Mouse (Mus musculus): Measurements from ENCODE around the gene St5. TPM values are rescaled to one million over a fixed set of nuclear protein-coding genes. Genes with fewer than 3 reads are reported as not detected.

St5 gene
- total and polyA plus RNA-seq, 3 experiments, result 2.6 to 3.4 TPM; not detected in 1

GRCm38 (mm10) chr7:109561466-109562153 is 141.8 kb downstream of the St5 start:
- Histone ChIP-seq H3K9ac (ENCODE audit: control insufficient read depth, low read depth, low read length, poor library complexity, severe bottlenecking) (no peak overlapping the region), H3K27ac (ENCODE audit: control insufficient read depth, low read depth, low read length) (no peak overlapping the region), H3K79me2 (ENCODE audit: control insufficient read depth, insufficient read depth, low read length, poor library complexity) (no peaks in the 10 kb centered on the region), H3K36me3 (ENCODE audit: control insufficient read depth in 1 of 2, insufficient read depth in 2 of 2, low read length in 2 of 2) (no peaks in the 10 kb centered on the region), H3K9me3 (replicated peaks; ENCODE audit: insufficient read depth, low read length) (no peaks in the 10 kb centered on the region), H3K27me3 (ENCODE audit: control insufficient read depth in 1 of 2, insufficient read depth in 2 of 2, low read length in 2 of 2) (no peaks in the 10 kb centered on the region), H3K4me3 (ENCODE audit: control insufficient read depth in 1 of 2, insufficient read depth in 1 of 2, low read depth in 2 of 2, low read length in 2 of 2) (no peak overlapping the region), H3K4me1 (ENCODE audit: control insufficient read depth in 1 of 2, insufficient read depth in 2 of 2, low read length in 2 of 2) (no peaks in the 10 kb centered on the region)
- DNase-seq (ENCODE audit: low read depth, low spot score), result no peak
- no peak for TF ChIP-seq CHD1 (IDR thresholded peaks at IDR 0.05; ENCODE audit: low read depth, low read length)

- no peak for TF ChIP-seq MYC (IDR thresholded peaks at IDR 0.05; ENCODE audit: low read depth, low read length)
- TF ChIP-seq ETS1 (IDR thresholded peaks at IDR 0.05; ENCODE audit: low read depth, low read length), result no peak
- no peak for DNase-seq (ENCODE audit: low read depth, low spot score)
- Histone ChIP-seq H3K79me2 (ENCODE audit: control insufficient read depth, insufficient read depth, low read length, poor library complexity) (no peaks in the 10 kb centered on the region), H3K9ac (ENCODE audit: control insufficient read depth, low read depth, low read length, poor library complexity, severe bottlenecking) (no peak overlapping the region), H3K36me3 (ENCODE audit: control insufficient read depth in 1 of 2, insufficient read depth in 2 of 2, low read length in 2 of 2) (no peaks in the 10 kb centered on the region), H3K4me3 (ENCODE audit: control insufficient read depth in 1 of 2, insufficient read depth in 1 of 2, low read depth in 2 of 2, low read length in 2 of 2) (no peak overlapping the region), H3K4me1 (ENCODE audit: control insufficient read depth in 1 of 2, insufficient read depth in 2 of 2, low read length in 2 of 2) (no peaks in the 10 kb centered on the region), H3K27ac (ENCODE audit: control insufficient read depth, low read depth, low read length) (no peak overlapping the region), H3K27me3 (ENCODE audit: control insufficient read depth in 1 of 2, insufficient read depth in 2 of 2, low read length in 2 of 2) (no peaks in the 10 kb centered on the region), H3K9me3 (replicated peaks; ENCODE audit: insufficient read depth, low read length) (no peaks in the 10 kb centered on the region)
These were observed 143.9 kb downstream of the St5 start for GRCm38 (mm10) chr7:109559536-109559935.

- no peaks in the 10 kb centered on the region for H3K79me2 ChIP-seq (ENCODE audit: control insufficient read depth, insufficient read depth, low read length, poor library complexity)
- no peak overlapping the region for H3K4me3 ChIP-seq (ENCODE audit: control insufficient read depth in 1 of 2, insufficient read depth in 1 of 2, low read depth in 2 of 2, low read length in 2 of 2)
- H3K27ac ChIP-seq (ENCODE audit: control insufficient read depth, low read depth, low read length), result no peak overlapping the region
- H3K27me3 ChIP-seq (ENCODE audit: control insufficient read depth in 1 of 2, insufficient read depth in 2 of 2, low read length in 2 of 2), result no peaks in the 10 kb centered on the region
- TF ChIP-seq POLR2A (IDR thresholded peaks at IDR 0.05; ENCODE audit: control insufficient read depth in 1 of 2, insufficient read depth in 1 of 2, low read depth in 1 of 2, low read length in 2 of 2, poor library complexity in 1 of 2) (no peak), MYC (IDR thresholded peaks at IDR 0.05; ENCODE audit: low read depth, low read length) (no peak), ZMIZ1 (IDR thresholded peaks at IDR 0.05; ENCODE audit: low read depth, low read length) (no peak), USF2 (IDR thresholded peaks at IDR 0.05; ENCODE audit: borderline replicate concordance in 1 of 2, insufficient read depth in 1 of 2, low read depth in 1 of 2, low read length in 2 of 2) (no peak), POLR2AphosphoS2 (IDR thresholded peaks at IDR 0.05; ENCODE audit: low read length) (no peak), GATA1 (IDR thresholded peaks at IDR 0.05; ENCODE audit: low read depth, low read length) (no peak), HCFC1 (IDR thresholded peaks at IDR 0.05; ENCODE audit: low read depth, low read length) (no peak), RCOR1 (IDR thresholded peaks at IDR 0.05; ENCODE audit: low read depth, low read length) (no peak), UBTF (IDR thresholded peaks at IDR 0.05; ENCODE audit: borderline replicate concordance, insufficient read depth, low read depth, low read length) (no peak), TBP (IDR thresholded peaks at IDR 0.05; ENCODE audit: low read depth, low read length) (no peak)
- no peaks in the 10 kb centered on the region for H3K4me1 ChIP-seq (ENCODE audit: control insufficient read depth in 1 of 2, insufficient read depth in 2 of 2, low read length in 2 of 2)
- H3K9ac ChIP-seq (ENCODE audit: control insufficient read depth, low read depth, low read length, poor library complexity, severe bottlenecking), result no peak overlapping the region
- H3K9me3 ChIP-seq (replicated peaks; ENCODE audit: insufficient read depth, low read length), result no peaks in the 10 kb centered on the region
- H3K36me3 ChIP-seq (ENCODE audit: control insufficient read depth in 1 of 2, insufficient read depth in 2 of 2, low read length in 2 of 2), result no peaks in the 10 kb centered on the region
- no peak for DNase-seq (ENCODE audit: low read depth, low spot score)
These were observed 156.7 kb downstream of the St5 start for GRCm38 (mm10) chr7:109546726-109547125.
